Mouse (Mus musculus): Measurements from ENCODE around the gene Wdr48.
A peak's percentile ranks its signal among the peaks of the same experiment; 100 is the strongest.

DNA sequence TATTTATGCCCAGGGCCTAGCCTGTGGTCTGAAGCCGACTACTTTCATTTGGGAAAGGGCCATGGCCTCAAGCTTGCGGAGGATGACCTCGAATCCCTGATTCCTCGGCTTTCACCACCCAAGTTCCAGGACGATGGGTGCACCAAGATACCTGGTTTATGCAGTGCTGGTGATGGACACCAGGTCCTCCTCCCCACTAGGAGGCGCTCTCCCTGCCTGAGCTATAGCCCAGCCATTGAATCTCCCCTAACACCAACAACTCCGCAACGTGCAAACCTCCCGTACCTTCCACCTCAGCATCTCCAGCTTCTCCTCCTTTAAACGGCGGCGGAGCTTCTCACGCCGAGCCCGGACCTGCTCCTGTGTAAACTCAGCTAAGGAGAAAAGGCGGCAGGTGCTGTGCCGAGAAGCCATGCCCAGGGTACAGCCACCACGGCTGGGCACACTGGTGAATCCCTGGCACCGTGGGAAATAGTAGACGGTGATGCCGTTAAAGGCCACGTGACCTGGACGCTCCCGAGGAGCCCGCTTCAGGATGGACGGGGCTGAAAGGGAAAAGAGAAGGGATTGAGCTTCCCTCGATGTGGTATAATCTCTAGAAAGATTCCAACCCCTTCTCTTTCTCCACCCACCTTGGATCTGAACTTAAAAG, 79.3 kb downstream of the Wdr48 start:
- TF ChIP-seq CTCF (IDR thresholded peaks at IDR 0.05; ENCODE audit: low read depth, low read length) (peak; percentile 62), POLR2A (IDR thresholded peaks at IDR 0.05; ENCODE audit: borderline replicate concordance, low read depth, low read length) (no peak)
